Mouse (Mus musculus): ENCODE measurements around the gene Clptm1. TPM values are rescaled to one million over a fixed set of nuclear protein-coding genes. Genes with fewer than 3 reads are reported as not detected.
"Not testable (repeated sequence)": the region's sequence is repeated elsewhere in the genome, so short reads cannot be mapped to it uniquely, and the experiment has no call there.

The Clptm1 gene
- polyA plus RNA-seq, 1 experiment from 2014 or later = 81.9 TPM

GRCm38 (mm10) chr7:19694336-19695212 lies 29.7 kb upstream of the Clptm1 start:
- no peak overlapping the region for H3K4me3 ChIP-seq (ENCODE audit: low read length)
- WGBS = 63% methylated on average over 10 of the region's 10 CpGs
- no peaks in the 10 kb centered on the region for H3K9me3 ChIP-seq (replicated peaks; ENCODE audit: control insufficient read depth, low read length)
- H3K4me1 ChIP-seq (ENCODE audit: control insufficient read depth, insufficient read depth, low read length) = peaks cover 35% of the 10 kb centered on the region
- no peak for ATAC-seq (replicated peaks; ENCODE audit: extremely low read depth, insufficient read depth, low FRiP score)
- H3K36me3 ChIP-seq (ENCODE audit: control insufficient read depth, insufficient read depth) = peaks cover 9% of the 10 kb centered on the region
- H3K4me2 ChIP-seq (ENCODE audit: low read depth, low read length) = no peak overlapping the region
- no peaks in the 10 kb centered on the region for H3K27me3 ChIP-seq (ENCODE audit: control insufficient read depth, insufficient read depth, low read length)
- peak overlapping the region; percentile 79 for H3K27ac ChIP-seq (ENCODE audit: low read length)
- no peak overlapping the region for H3K9ac ChIP-seq (ENCODE audit: low read length)

GRCm38 (mm10) chr7:19693421-19693820 lies 28.6 kb upstream of the Clptm1 start:
- Histone ChIP-seq H3K9me3 (replicated peaks; ENCODE audit: control insufficient read depth, low read length) (no peaks in the 10 kb centered on the region), H3K4me2 (ENCODE audit: low read depth, low read length) (no peak overlapping the region), H3K9ac (ENCODE audit: low read length) (peak overlapping the region; percentile 45; the same call in 1 of the 2 replicates), H3K4me3 (ENCODE audit: low read length) (no peak overlapping the region), H3K27ac (ENCODE audit: low read length) (peak overlapping the region; percentile 79), H3K36me3 (ENCODE audit: control insufficient read depth, insufficient read depth) (peaks cover 9% of the 10 kb centered on the region), H3K27me3 (ENCODE audit: control insufficient read depth, insufficient read depth, low read length) (no peaks in the 10 kb centered on the region), H3K4me1 (ENCODE audit: control insufficient read depth, insufficient read depth, low read length) (peaks cover 24% of the 10 kb centered on the region)
- ATAC-seq (replicated peaks; ENCODE audit: extremely low read depth, insufficient read depth, low FRiP score) = peak; percentile 44
- WGBS = 29% methylated on average over 10 of the region's 10 CpGs

- peak within 1 kb of the TSS; percentile 58; the same call in 1 of the 2 replicates for H3K27ac ChIP-seq (ENCODE audit: low read length)
- H3K4me2 ChIP-seq (ENCODE audit: low read depth, low read length) = no peak within 1 kb of the TSS
- H3K4me3 ChIP-seq (ENCODE audit: low read length) = no peak within 1 kb of the TSS
- peaks cover 18% of the 10 kb centered on the region for H3K4me1 ChIP-seq (ENCODE audit: control insufficient read depth, insufficient read depth, low read length)
- no peak for ATAC-seq (replicated peaks; ENCODE audit: extremely low read depth, insufficient read depth, low FRiP score)
- peak within 1 kb of the TSS; percentile 45; the same call in 1 of the 2 replicates for H3K9ac ChIP-seq (ENCODE audit: low read length)
- H3K27me3 ChIP-seq (ENCODE audit: control insufficient read depth, insufficient read depth, low read length) = no peaks in the 10 kb centered on the region
- H3K36me3 ChIP-seq (ENCODE audit: control insufficient read depth, insufficient read depth) = peaks cover 9% of the 10 kb centered on the region
- WGBS = 55% methylated on average over 28 of the region's 28 CpGs
- H3K9me3 ChIP-seq (replicated peaks; ENCODE audit: control insufficient read depth, low read length) = no peaks in the 10 kb centered on the region
Observed at GRCm38 (mm10) chr7:19691873-19692865, 27.3 kb upstream of the Clptm1 start, which contains the start of gene Apoc1. TSS of gene Apoc1 (minus strand) at chr7:19692660.

- peaks cover 3% of the 10 kb centered on the region for H3K36me3 ChIP-seq (ENCODE audit: control insufficient read depth, insufficient read depth)
- WGBS = 62% methylated on average over 6 of the region's 6 CpGs
- no peak for ATAC-seq (replicated peaks; ENCODE audit: extremely low read depth, insufficient read depth, low FRiP score)
- H3K9ac ChIP-seq (ENCODE audit: low read length) = no peak overlapping the region
- H3K4me1 ChIP-seq (ENCODE audit: control insufficient read depth, insufficient read depth, low read length) = peaks cover 18% of the 10 kb centered on the region
- H3K4me2 ChIP-seq (ENCODE audit: low read depth, low read length) = no peak overlapping the region
- no peak overlapping the region; the same call in 1 of the 2 replicates for H3K27ac ChIP-seq (ENCODE audit: low read length)
- H3K9me3 ChIP-seq (replicated peaks; ENCODE audit: control insufficient read depth, low read length) = no peaks in the 10 kb centered on the region
- H3K27me3 ChIP-seq (ENCODE audit: control insufficient read depth, insufficient read depth, low read length) = no peaks in the 10 kb centered on the region
- no peak overlapping the region for H3K4me3 ChIP-seq (ENCODE audit: low read length)
Observed at GRCm38 (mm10) chr7:19691434-19691833, 26.6 kb upstream of the Clptm1 start.

GRCm38 (mm10) chr7:19690845-19691244 lies 26.0 kb upstream of the Clptm1 start:
- WGBS = 82% methylated on average over 4 of the region's 4 CpGs
- Histone ChIP-seq H3K27ac (ENCODE audit: low read length) (no peak overlapping the region), H3K36me3 (ENCODE audit: control insufficient read depth, insufficient read depth) (no peaks in the 10 kb centered on the region), H3K4me1 (ENCODE audit: control insufficient read depth, insufficient read depth, low read length) (peaks cover 18% of the 10 kb centered on the region), H3K9me3 (replicated peaks; ENCODE audit: control insufficient read depth, low read length) (no peaks in the 10 kb centered on the region), H3K4me3 (ENCODE audit: low read length) (no peak overlapping the region), H3K9ac (ENCODE audit: low read length) (no peak overlapping the region), H3K27me3 (ENCODE audit: control insufficient read depth, insufficient read depth, low read length) (no peaks in the 10 kb centered on the region), H3K4me2 (ENCODE audit: low read depth, low read length) (no peak overlapping the region)
- no peak for ATAC-seq (replicated peaks; ENCODE audit: extremely low read depth, insufficient read depth, low FRiP score)

- Histone ChIP-seq H3K27ac (ENCODE audit: low read length) (no peak overlapping the region), H3K4me1 (ENCODE audit: control insufficient read depth, insufficient read depth, low read length) (peaks cover 10% of the 10 kb centered on the region), H3K4me3 (ENCODE audit: low read length) (no peak overlapping the region), H3K36me3 (ENCODE audit: control insufficient read depth, insufficient read depth) (no peaks in the 10 kb centered on the region), H3K9ac (ENCODE audit: low read length) (no peak overlapping the region), H3K4me2 (ENCODE audit: low read depth, low read length) (no peak overlapping the region), H3K27me3 (ENCODE audit: control insufficient read depth, insufficient read depth, low read length) (no peaks in the 10 kb centered on the region), H3K9me3 (replicated peaks; ENCODE audit: control insufficient read depth, low read length) (no peaks in the 10 kb centered on the region)
- WGBS = 100% methylated on average over 2 of the region's 2 CpGs
- no peak for ATAC-seq (replicated peaks; ENCODE audit: extremely low read depth, insufficient read depth, low FRiP score)
Observed at GRCm38 (mm10) chr7:19688611-19689010, 23.8 kb upstream of the Clptm1 start.

- H3K9ac ChIP-seq (ENCODE audit: low read length) = no peak overlapping the region
- no peaks in the 10 kb centered on the region for H3K27me3 ChIP-seq (ENCODE audit: control insufficient read depth, insufficient read depth, low read length)
- 90% methylated on average over 10 of the region's 10 CpGs for WGBS
- H3K4me1 ChIP-seq (ENCODE audit: control insufficient read depth, insufficient read depth, low read length) = peaks cover 5% of the 10 kb centered on the region
- ATAC-seq (replicated peaks; ENCODE audit: extremely low read depth, insufficient read depth, low FRiP score) = no peak
- H3K36me3 ChIP-seq (ENCODE audit: control insufficient read depth, insufficient read depth) = no peaks in the 10 kb centered on the region
- no peak overlapping the region for H3K27ac ChIP-seq (ENCODE audit: low read length)
- no peak overlapping the region for H3K4me2 ChIP-seq (ENCODE audit: low read depth, low read length)
- no peaks in the 10 kb centered on the region for H3K9me3 ChIP-seq (replicated peaks; ENCODE audit: control insufficient read depth, low read length)
- H3K4me3 ChIP-seq (ENCODE audit: low read length) = no peak overlapping the region
Observed at GRCm38 (mm10) chr7:19688101-19688500, 23.3 kb upstream of the Clptm1 start.

GRCm38 (mm10) chr7:19686927-19687583 lies 22.2 kb upstream of the Clptm1 start:
- not testable (repeated sequence) for H3K27ac ChIP-seq (ENCODE audit: low read length); ATAC-seq (replicated peaks; ENCODE audit: extremely low read depth, insufficient read depth, low FRiP score); H3K4me2 ChIP-seq (ENCODE audit: low read depth, low read length); H3K36me3 ChIP-seq (ENCODE audit: control insufficient read depth, insufficient read depth); H3K27me3 ChIP-seq (ENCODE audit: control insufficient read depth, insufficient read depth, low read length); H3K4me3 ChIP-seq (ENCODE audit: low read length); H3K9ac ChIP-seq (ENCODE audit: low read length); H3K9me3 ChIP-seq (replicated peaks; ENCODE audit: control insufficient read depth, low read length); H3K4me1 ChIP-seq (ENCODE audit: control insufficient read depth, insufficient read depth, low read length)
- WGBS = 40% methylated on average over 8 of the region's 8 CpGs

Data from heart, embryonic 16.5 days (tissue).